Mouse (Mus musculus): ENCODE measurements around the gene Gpr3.
A peak's percentile ranks its signal among the peaks of the same experiment; 100 is the strongest.

The Gpr3 gene

GRCm38 (mm10) chr4:133211751-133212561 is at the start of gene Gpr3, which contains the start of gene Cd164l2:
Gpr3 (minus strand) TSS chr4:133212536.
Cd164l2 (plus strand) TSS chr4:133212131.
- no peak for DNase-seq (ENCODE audit: low spot score)

GRCm38 (mm10) chr4:133261641-133262374 is 49.5 kb upstream of the Gpr3 start:
- no peak for DNase-seq (ENCODE audit: low spot score)

- no peak for DNase-seq (ENCODE audit: low spot score)
Measured at GRCm38 (mm10) chr4:133257798-133258408, 45.6 kb upstream of the Gpr3 start.

GRCm38 (mm10) chr4:133257230-133257629 is 44.9 kb upstream of the Gpr3 start:
- no peak for DNase-seq (ENCODE audit: low spot score)

GRCm38 (mm10) chr4:133256820-133257219 is 44.5 kb upstream of the Gpr3 start:
- no peak for DNase-seq (ENCODE audit: low spot score)

GRCm38 (mm10) chr4:133255392-133255791 is 43.1 kb upstream of the Gpr3 start:
- DNase-seq (ENCODE audit: low spot score) = no peak

GRCm38 (mm10) chr4:133253412-133253811 is 41.1 kb upstream of the Gpr3 start:
- DNase-seq (ENCODE audit: low spot score) = no peak

GRCm38 (mm10) chr4:133252089-133252488 is 39.8 kb upstream of the Gpr3 start:
- DNase-seq (ENCODE audit: low spot score) = no peak

- no peak for DNase-seq (ENCODE audit: low spot score)
Measured at GRCm38 (mm10) chr4:133251214-133251613, 38.9 kb upstream of the Gpr3 start.

GRCm38 (mm10) chr4:133250609-133251008 is 38.3 kb upstream of the Gpr3 start:
- peak; percentile 84 for DNase-seq (ENCODE audit: low spot score)

- no peak for DNase-seq (ENCODE audit: low spot score)
Measured at GRCm38 (mm10) chr4:133247806-133248449, 35.6 kb upstream of the Gpr3 start.

- no peak for DNase-seq (ENCODE audit: low spot score)
Measured at GRCm38 (mm10) chr4:133247072-133247471, 34.7 kb upstream of the Gpr3 start.

- no peak for DNase-seq (ENCODE audit: low spot score)
Measured at GRCm38 (mm10) chr4:133244289-133244688, 32.0 kb upstream of the Gpr3 start.

GRCm38 (mm10) chr4:133243538-133243937 is 31.2 kb upstream of the Gpr3 start:
- DNase-seq (ENCODE audit: low spot score) = no peak

- no peak for DNase-seq (ENCODE audit: low spot score)
Measured at GRCm38 (mm10) chr4:133242710-133243109, 30.4 kb upstream of the Gpr3 start.

GRCm38 (mm10) chr4:133241910-133242309 is 29.6 kb upstream of the Gpr3 start:
- DNase-seq (ENCODE audit: low spot score) = no peak

- peak; percentile 92 for DNase-seq (ENCODE audit: low spot score)
Measured at GRCm38 (mm10) chr4:133240934-133241908, 28.9 kb upstream of the Gpr3 start.

- DNase-seq (ENCODE audit: low spot score) = peak; percentile 56
Measured at GRCm38 (mm10) chr4:133240490-133240921, 28.2 kb upstream of the Gpr3 start, which contains the start of gene Map3k6. Map3k6 (plus strand) TSS chr4:133240818.

- no peak for DNase-seq (ENCODE audit: low spot score)
Measured at GRCm38 (mm10) chr4:133237911-133238310, 25.6 kb upstream of the Gpr3 start.

GRCm38 (mm10) chr4:133235415-133235814 is 23.1 kb upstream of the Gpr3 start:
- DNase-seq (ENCODE audit: low spot score) = no peak

GRCm38 (mm10) chr4:133234771-133235170 is 22.4 kb upstream of the Gpr3 start:
- no peak for DNase-seq (ENCODE audit: low spot score)
